Mouse (Mus musculus): ENCODE measurements at regions not wholly inside any gene's neighbourhood (a gene's known extent, or its start where the extent isn't known, plus 50 kb on each side); places are given as distances from the start of the nearest gene placed in this dataset.
A peak's percentile ranks its signal among the peaks of the same experiment; 100 is the strongest.

- DNase-seq (ENCODE audit: low read depth, low spot score), result no peak
These were observed 71.6 kb upstream of the Pgrmc2 start for GRCm38 (mm10) chr3:41154402-41154801.

GRCm38 (mm10) chr3:41151989-41152388, 69.1 kb upstream of the Pgrmc2 start:
- no peak for DNase-seq (ENCODE audit: low read depth, low spot score)

- DNase-seq (ENCODE audit: low read depth, low spot score), result peak; percentile 86
These were observed 57.5 kb upstream of the Pgrmc2 start for GRCm38 (mm10) chr3:41140391-41140790.

- DNase-seq (ENCODE audit: low read depth, low spot score), result no peak
These were observed 55.1 kb upstream of the Pgrmc2 start for GRCm38 (mm10) chr3:41137931-41138330.

GRCm38 (mm10) chr3:41132889-41133288, 50.0 kb upstream of the Pgrmc2 start:
- no peak for DNase-seq (ENCODE audit: low read depth, low spot score)

Measured in R1 (cell line).